Mouse (Mus musculus): Measurements from ENCODE around the gene Armt1.

DNA sequence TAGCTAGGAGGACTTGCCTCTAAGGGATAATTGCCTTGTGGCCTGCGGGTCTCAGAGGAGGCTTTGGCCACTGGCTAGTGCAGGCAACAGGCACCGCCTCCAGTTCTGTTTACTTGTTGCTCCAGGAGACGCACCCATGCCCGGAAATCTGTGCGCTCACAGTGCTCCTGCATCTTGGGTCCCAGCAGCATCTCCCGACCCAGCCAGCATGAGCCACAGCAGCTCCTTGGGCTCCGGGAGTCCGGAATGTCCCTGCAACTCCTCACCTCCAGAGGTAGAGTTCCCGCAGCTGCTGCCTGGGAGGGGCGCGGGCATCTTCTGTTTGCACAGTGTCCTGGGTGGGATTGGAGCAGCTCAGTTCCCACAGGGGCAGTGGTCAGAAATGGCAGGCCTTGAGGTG lies 50.1 kb downstream of the Armt1 start, which contains the start of gene Ccdc170:
- TF ChIP-seq CTCF (IDR thresholded peaks at IDR 0.05) (no peak), EP300 (IDR thresholded peaks at IDR 0.05) (no peak)
